Mouse (Mus musculus) midbrain, postnatal 0 days (tissue): ENCODE measurements around the gene Gm10974. TPM values are rescaled to one million over a fixed set of nuclear protein-coding genes. Genes with fewer than 3 reads are reported as not detected.

Source experiments
- ATAC-seq: fragments of 200-750 bp; cut with Nextera tagmentation; 2 replicates; pipeline ENCODE4 v1.8.0; 2017; ENCODE audit warnings: moderate number of reproducible peaks, mild to moderate bottlenecking, moderate TSS enrichment, moderate library complexity; ENCODE audit not compliant: low FRiP score
- DNase-seq: peaks from one replicate; pipeline ENCODE4 v3.0.0-alpha.2; 2015; ENCODE audit warnings: low spot score
- H3K27ac ChIP-seq: fragments of 300-500 bp; sonication (generic); 2 replicates; pipeline ENCODE4 v1.5.1; 2014; ENCODE audit warnings: low read depth, mild to moderate bottlenecking, low read length, mixed read lengths
- H3K27me3 ChIP-seq: fragments of 300-500 bp; sonication (generic); 2 replicates; pipeline ENCODE4 v1.6.1; 2014; ENCODE audit warnings: low read length, control low read depth, mixed read lengths; ENCODE audit not compliant: insufficient read depth
- H3K36me3 ChIP-seq: fragments of 300-500 bp; sonication (generic); 2 replicates; pipeline ENCODE4 v1.6.1; 2014; ENCODE audit warnings: low read length, control low read depth, mixed read lengths; ENCODE audit not compliant: insufficient read depth
- H3K4me1 ChIP-seq: fragments of 300-500 bp; sonication (generic); 2 replicates; pipeline ENCODE4 v1.6.1; 2014; ENCODE audit warnings: mild to moderate bottlenecking, control low read depth, antibody characterized with exemption, low read length, mixed read lengths; ENCODE audit not compliant: insufficient read depth
- H3K4me2 ChIP-seq: fragments of 300-500 bp; sonication (generic); 2 replicates; pipeline ENCODE4 v1.6.1; 2014; ENCODE audit warnings: low read depth, mild to moderate bottlenecking, low read length, mixed read lengths; ENCODE audit not compliant: poor library complexity, severe bottlenecking
- H3K4me3 ChIP-seq: fragments of 300-500 bp; sonication (generic); 2 replicates; pipeline ENCODE4 v1.5.1; 2014; ENCODE audit warnings: low read depth, mild to moderate bottlenecking, low read length, moderate library complexity
- H3K9ac ChIP-seq: fragments of 300-500 bp; sonication (generic); replicated peaks from 2 replicates; pipeline ENCODE4 v1.6.1; 2014; ENCODE audit warnings: mild to moderate bottlenecking, low read length, moderate library complexity, mixed read lengths; ENCODE audit not compliant: poor library complexity, severe bottlenecking
- H3K9me3 ChIP-seq: fragments of 300-500 bp; sonication (generic); 2 replicates; pipeline ENCODE4 v1.6.1; 2016; ENCODE audit warnings: low read length, control low read depth
- CTCF ChIP-seq: IDR thresholded peaks from 2 replicates; pipeline ENCODE4 v1.5.1; 2016; ENCODE audit warnings: antibody characterized with exemption, mild to moderate bottlenecking
- WGBS: fragments of 180-500 bp; shearing (Covaris S2); extraction: QIAGEN DNeasy Blood & Tissue Kit; methylation state at CpG from one replicate; pipeline ENCODE4 v1.1.7; 2014; 5-methylcytosine and 5-hydroxymethylcytosine counted together
- polyA plus RNA-seq: library from polyadenylated mRNA; unstranded; fragments of >200 nt; fragmentation: Nextera tagmentation; extraction: Ambion mirVana; gene quantifications from 2 replicates; pipeline ENCODE4 v1.2.1, GENCODE M21; 2015
- total RNA-seq: library from RNA; depleted of rRNA; stranded (reverse); fragments of >200 nt; gene quantifications from 2 replicates; pipeline ENCODE4 v1.2.3, GENCODE M21; 2014

Gene Gm10974
- total and polyA plus RNA-seq, 2 experiments from 2014 or later, result not detected

- Histone ChIP-seq H3K27ac (no peak overlapping the region), H3K27me3 (no peaks in the 10 kb centered on the region), H3K4me1 (no peaks in the 10 kb centered on the region), H3K4me3 (no peak overlapping the region), H3K9me3 (no peaks in the 10 kb centered on the region), H3K36me3 (no peaks in the 10 kb centered on the region), H3K4me2 (no peak overlapping the region), H3K9ac (no peak overlapping the region)
- DNase-seq (no peak), ATAC-seq (no peak)
- TF ChIP-seq CTCF, result no peak
- WGBS, result 83% methylated on average over 10 of the region's 10 CpGs
Observed at GRCm38 (mm10) chr7:66404141-66404540, 38.4 kb downstream of the Gm10974 start.

- no peak overlapping the region for H3K4me3 ChIP-seq
- H3K27me3 ChIP-seq, result no peaks in the 10 kb centered on the region
- no peaks in the 10 kb centered on the region for H3K9me3 ChIP-seq
- H3K9ac ChIP-seq, result no peak overlapping the region
- no peaks in the 10 kb centered on the region for H3K36me3 ChIP-seq
- no peak for TF ChIP-seq CTCF
- 79% methylated on average over 4 of the region's 4 CpGs for WGBS
- H3K27ac ChIP-seq, result no peak overlapping the region
- H3K4me2 ChIP-seq, result no peak overlapping the region
- ATAC-seq (no peak), DNase-seq (no peak)
- H3K4me1 ChIP-seq, result no peaks in the 10 kb centered on the region
Observed at GRCm38 (mm10) chr7:66404802-66405201, 39.1 kb downstream of the Gm10974 start.

- no peaks in the 10 kb centered on the region for H3K9me3 ChIP-seq
- no peaks in the 10 kb centered on the region for H3K36me3 ChIP-seq
- no peak overlapping the region for H3K27ac ChIP-seq
- TF ChIP-seq CTCF, result no peak
- 56% methylated on average over 11 of the region's 11 CpGs for WGBS
- H3K4me2 ChIP-seq, result no peak overlapping the region
- no peak overlapping the region for H3K9ac ChIP-seq
- no peak for ATAC-seq
- H3K4me1 ChIP-seq, result no peaks in the 10 kb centered on the region
- DNase-seq, result no peak
- no peak overlapping the region for H3K4me3 ChIP-seq
- H3K27me3 ChIP-seq, result no peaks in the 10 kb centered on the region
Observed at GRCm38 (mm10) chr7:66405541-66405940, 39.8 kb downstream of the Gm10974 start.

GRCm38 (mm10) chr7:66405951-66406721 lies 40.4 kb downstream of the Gm10974 start:
- Histone ChIP-seq H3K27ac (no peak overlapping the region), H3K4me2 (no peak overlapping the region), H3K9me3 (no peaks in the 10 kb centered on the region), H3K27me3 (no peaks in the 10 kb centered on the region), H3K36me3 (no peaks in the 10 kb centered on the region), H3K9ac (no peak overlapping the region), H3K4me1 (no peaks in the 10 kb centered on the region), H3K4me3 (no peak overlapping the region)
- TF ChIP-seq CTCF, result no peak
- no peak for ATAC-seq
- no peak for DNase-seq
- WGBS, result 63% methylated on average over 13 of the region's 13 CpGs

GRCm38 (mm10) chr7:66406971-66407370 lies 41.3 kb downstream of the Gm10974 start:
- no peak for TF ChIP-seq CTCF
- DNase-seq, result no peak

GRCm38 (mm10) chr7:66409433-66409832 lies 43.7 kb downstream of the Gm10974 start:
- no peaks in the 10 kb centered on the region for H3K4me1 ChIP-seq
- H3K27me3 ChIP-seq, result no peaks in the 10 kb centered on the region
- H3K4me3 ChIP-seq, result no peak overlapping the region
- TF ChIP-seq CTCF, result peak; percentile 90
- ATAC-seq (peak; percentile 33; the same call in 1 of the 2 replicates), DNase-seq (peak; percentile 79)
- H3K9me3 ChIP-seq, result no peaks in the 10 kb centered on the region
- H3K9ac ChIP-seq, result no peak overlapping the region
- WGBS, result 71% methylated on average over 6 of the region's 6 CpGs
- H3K4me2 ChIP-seq, result no peak overlapping the region
- H3K36me3 ChIP-seq, result no peaks in the 10 kb centered on the region
- H3K27ac ChIP-seq, result no peak overlapping the region

More at GRCm38 (mm10) chr7:66406971-66407370, 41.3 kb downstream of the Gm10974 start:
- Histone ChIP-seq H3K36me3 (no peaks in the 10 kb centered on the region), H3K4me1 (no peaks in the 10 kb centered on the region), H3K4me3 (no peak overlapping the region), H3K9ac (no peak overlapping the region), H3K4me2 (no peak overlapping the region), H3K27me3 (no peaks in the 10 kb centered on the region), H3K27ac (no peak overlapping the region), H3K9me3 (no peaks in the 10 kb centered on the region)
- ATAC-seq, result no peak
- WGBS, result 79% methylated on average over 8 of the region's 8 CpGs
